Mouse (Mus musculus) cortical plate, adult 2 months (tissue): ENCODE measurements around the gene Tmed2. TPM values are rescaled to one million over a fixed set of nuclear protein-coding genes. Genes with fewer than 3 reads are reported as not detected.

Experiments used
- H3K27ac ChIP-seq: fragments of 200-500 bp; 2 replicates; pipeline ENCODE4 v1.5.1; 2012; ENCODE audit warnings: low read length, control low read depth, inconsistent platforms; ENCODE audit not compliant: insufficient read depth
- H3K4me1 ChIP-seq: fragments of 200-500 bp; 2 replicates; pipeline ENCODE4 v1.6.1; 2011; ENCODE audit warnings: low read length; ENCODE audit not compliant: control insufficient read depth, insufficient read depth
- H3K4me3 ChIP-seq: fragments of 200-500 bp; 2 replicates; pipeline ENCODE4 v1.5.1; 2011; ENCODE audit warnings: mild to moderate bottlenecking, low read length, control low read depth; ENCODE audit not compliant: insufficient read depth
- CTCF ChIP-seq: fragments of 200-500 bp; IDR thresholded peaks from 2 replicates; pipeline ENCODE4 v1.5.1; 2011; ENCODE audit warnings: mild to moderate bottlenecking, control low read depth, low read length; ENCODE audit not compliant: insufficient read depth; ENCODE audit errors: extremely low read depth
- POLR2A ChIP-seq: fragments of 200-500 bp; IDR thresholded peaks from 2 replicates; pipeline ENCODE4 v1.6.1; 2011; ENCODE audit warnings: mild to moderate bottlenecking, low read length, control low read depth; ENCODE audit not compliant: insufficient read depth; ENCODE audit errors: extremely low read depth
- polyA plus RNA-seq: library from polyadenylated mRNA; depleted of rRNA; stranded (reverse); fragments of >200 nt; gene quantifications from 2 replicates; pipeline ENCODE4 v1.2.3, GENCODE M21; 2012

The Tmed2 gene
- polyA plus RNA-seq, 1 experiment: 121 TPM

GRCm38 (mm10) chr5:124503742-124504141, 36.8 kb upstream of the Tmed2 start:
- TF ChIP-seq POLR2A (no peak), CTCF (no peak)
- peak overlapping the region; percentile 74 for H3K27ac ChIP-seq

GRCm38 (mm10) chr5:124505235-124505634, 35.3 kb upstream of the Tmed2 start:
- no peak overlapping the region for H3K27ac ChIP-seq
- TF ChIP-seq CTCF (no peak), POLR2A (no peak)
- no peaks in the 10 kb centered on the region for H3K4me1 ChIP-seq
- H3K4me3 ChIP-seq: no peak overlapping the region

More at GRCm38 (mm10) chr5:124503742-124504141, 36.8 kb upstream of the Tmed2 start:
- no peaks in the 10 kb centered on the region for H3K4me1 ChIP-seq
- no peak overlapping the region for H3K4me3 ChIP-seq

- Histone ChIP-seq H3K4me1 (no peaks in the 10 kb centered on the region), H3K27ac (no peak overlapping the region)
Measured at GRCm38 (mm10) chr5:124506731-124507359, 33.6 kb upstream of the Tmed2 start.

DNA sequence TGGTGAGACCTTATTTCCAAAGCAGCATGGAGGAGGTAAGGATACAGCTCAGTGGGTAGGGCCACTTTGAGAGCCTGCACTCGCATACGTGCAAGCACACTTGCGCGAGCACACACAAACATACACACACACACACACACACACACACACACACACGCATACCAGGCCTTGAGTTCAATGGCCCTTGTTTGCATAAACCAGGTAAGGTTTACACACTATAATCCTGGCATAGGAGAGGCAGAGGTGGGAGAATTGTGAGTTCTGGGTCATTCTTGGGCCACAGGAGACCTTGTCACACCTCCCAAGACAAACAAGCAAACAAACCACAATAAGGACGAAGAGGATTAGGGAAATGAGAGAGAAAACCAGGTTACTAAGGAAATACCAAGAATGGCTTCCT, 31.3 kb upstream of the Tmed2 start:
- H3K27ac ChIP-seq: no peak overlapping the region
- TF ChIP-seq CTCF (no peak), POLR2A (no peak)
- H3K4me1 ChIP-seq: no peaks in the 10 kb centered on the region
- H3K4me3 ChIP-seq: no peak overlapping the region

More at GRCm38 (mm10) chr5:124506731-124507359, 33.6 kb upstream of the Tmed2 start:
- TF ChIP-seq POLR2A (no peak), CTCF (no peak)
- H3K4me3 ChIP-seq: no peak overlapping the region

- Histone ChIP-seq H3K27ac (no peak overlapping the region), H3K4me1 (no peaks in the 10 kb centered on the region), H3K4me3 (no peak overlapping the region)
- TF ChIP-seq POLR2A: no peak
Measured at GRCm38 (mm10) chr5:124509742-124510237, 30.7 kb upstream of the Tmed2 start.

DNA sequence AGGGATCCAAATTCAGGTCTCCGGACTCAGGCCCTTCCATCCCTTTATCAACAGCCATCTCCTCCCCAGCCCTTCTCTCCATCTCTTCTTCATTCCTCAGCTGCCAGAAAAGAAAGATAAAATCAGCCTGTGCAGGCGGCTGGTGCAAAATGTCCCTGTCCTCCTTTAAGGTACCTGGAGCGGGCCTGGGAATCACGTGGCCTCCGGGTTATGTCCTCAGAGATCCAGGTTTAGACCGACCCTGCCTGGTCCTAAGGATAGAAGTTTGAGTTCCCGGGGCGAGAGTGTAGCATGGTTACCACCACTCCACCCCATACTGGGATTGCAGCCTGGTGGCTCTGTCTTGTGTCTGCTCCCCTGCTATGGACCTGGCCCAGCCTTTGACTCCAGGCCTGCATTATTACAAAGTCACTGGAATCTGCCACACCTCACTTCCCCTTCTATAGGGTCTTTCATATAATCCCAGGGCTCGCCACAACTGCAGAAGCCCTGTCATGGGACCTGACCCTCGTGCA, 29.9 kb upstream of the Tmed2 start:
- Histone ChIP-seq H3K27ac (no peak overlapping the region), H3K4me3 (no peak overlapping the region), H3K4me1 (no peaks in the 10 kb centered on the region; the same call in none of the 2 replicates)
- TF ChIP-seq CTCF (no peak), POLR2A (no peak)

- Histone ChIP-seq H3K27ac (0 out of 2 replicates have a peak overlapping the region, but pooled peaks have one; percentile 0), H3K4me3 (no peak overlapping the region), H3K4me1 (peaks cover 4% of the 10 kb centered on the region)
- TF ChIP-seq CTCF (no peak), POLR2A (no peak)
Measured at GRCm38 (mm10) chr5:124515789-124516188, 24.7 kb upstream of the Tmed2 start.

- TF ChIP-seq CTCF (peak; percentile 29; the same call in 1 of the 2 replicates), POLR2A (no peak)
- peaks cover 4% of the 10 kb centered on the region for H3K4me1 ChIP-seq
- H3K27ac ChIP-seq: peak overlapping the region; percentile 78
- H3K4me3 ChIP-seq: no peak overlapping the region
Measured at GRCm38 (mm10) chr5:124518648-124519047, 21.8 kb upstream of the Tmed2 start.

- TF ChIP-seq POLR2A (no peak), CTCF (no peak)
- Histone ChIP-seq H3K4me3 (no peak overlapping the region), H3K27ac (no peak overlapping the region), H3K4me1 (peaks cover 2% of the 10 kb centered on the region; the same call in 1 of the 2 replicates)
Measured at GRCm38 (mm10) chr5:124521588-124521987, 18.9 kb upstream of the Tmed2 start.

GRCm38 (mm10) chr5:124523032-124523431, 17.5 kb upstream of the Tmed2 start:
- 0 out of 2 replicates have a peak, but pooled peaks have one; percentile 8 for TF ChIP-seq CTCF
- no peak for TF ChIP-seq POLR2A
- Histone ChIP-seq H3K4me1 (peaks cover 2% of the 10 kb centered on the region; the same call in 1 of the 2 replicates), H3K4me3 (no peak overlapping the region), H3K27ac (no peak overlapping the region)
